Mouse (Mus musculus): Measurements from ENCODE around the gene Wdr90.
"Not testable (repeated sequence)": the region's sequence is repeated elsewhere in the genome, so short reads cannot be mapped to it uniquely, and the experiment has no call there.

The Wdr90 gene

DNA sequence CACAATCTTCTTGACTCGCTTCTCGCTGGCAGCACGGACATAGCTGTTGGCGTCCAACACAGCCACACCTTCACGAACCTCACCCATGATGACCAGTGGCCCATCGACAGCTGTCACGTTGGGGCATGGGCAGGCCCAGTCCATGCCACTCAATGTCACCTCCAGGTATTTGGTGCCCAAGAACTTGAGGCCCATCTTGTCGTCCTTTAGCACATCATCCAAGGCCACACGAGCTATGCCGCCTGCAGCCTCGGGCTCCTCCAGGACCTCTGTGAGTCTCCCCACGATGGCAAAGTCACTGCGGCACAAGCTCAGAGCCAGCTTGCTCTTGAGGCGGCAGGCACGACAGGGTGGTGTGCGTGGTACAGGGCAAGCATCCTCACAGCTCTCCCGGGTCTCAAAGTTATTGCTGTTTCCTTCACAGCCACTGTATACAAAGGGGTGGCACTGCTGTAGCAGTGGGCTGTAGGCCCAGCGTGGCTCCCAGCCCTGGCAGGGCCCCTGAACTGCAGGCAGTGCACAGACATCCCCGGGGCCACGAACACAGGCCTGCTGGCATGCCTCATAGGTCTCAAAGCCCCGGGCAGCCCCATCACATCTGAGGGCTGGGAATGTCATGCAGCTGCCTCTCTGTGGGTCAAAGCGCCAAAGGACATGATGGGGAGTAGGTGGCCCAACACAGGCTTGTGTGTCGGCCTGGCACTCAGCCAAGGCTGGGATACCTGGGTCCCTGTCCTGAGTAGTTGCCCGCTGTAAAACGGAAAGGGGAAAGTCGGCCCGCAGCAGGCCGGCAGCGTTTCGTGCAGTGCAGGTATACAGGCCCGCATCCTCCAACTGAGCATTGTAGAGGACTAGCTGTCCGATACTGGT, 16.7 kb upstream of the Wdr90 start:
- DNase-seq (ENCODE audit: inconsistent ontology term) = no peak

DNA sequence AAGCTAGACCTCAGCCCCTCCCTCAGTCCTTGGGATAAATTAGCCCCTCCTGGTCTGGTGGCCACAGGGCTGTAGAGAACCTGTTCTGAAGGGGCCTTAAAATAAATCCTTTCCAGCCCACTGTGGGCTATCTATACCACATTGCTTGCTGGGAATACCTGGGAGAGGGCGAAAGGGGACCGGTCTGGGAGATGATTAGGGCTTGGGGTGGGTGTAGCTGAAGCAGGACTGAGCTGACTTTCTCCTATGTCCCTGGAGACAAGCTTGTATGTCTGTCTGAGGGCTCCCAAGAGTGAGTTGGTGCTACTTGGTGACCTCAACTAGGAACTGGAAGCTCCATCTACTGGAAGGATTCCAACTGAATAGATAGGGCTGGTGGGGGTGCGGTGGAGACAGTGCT, 15.7 kb upstream of the Wdr90 start:
- no peak for DNase-seq (ENCODE audit: inconsistent ontology term)

DNA sequence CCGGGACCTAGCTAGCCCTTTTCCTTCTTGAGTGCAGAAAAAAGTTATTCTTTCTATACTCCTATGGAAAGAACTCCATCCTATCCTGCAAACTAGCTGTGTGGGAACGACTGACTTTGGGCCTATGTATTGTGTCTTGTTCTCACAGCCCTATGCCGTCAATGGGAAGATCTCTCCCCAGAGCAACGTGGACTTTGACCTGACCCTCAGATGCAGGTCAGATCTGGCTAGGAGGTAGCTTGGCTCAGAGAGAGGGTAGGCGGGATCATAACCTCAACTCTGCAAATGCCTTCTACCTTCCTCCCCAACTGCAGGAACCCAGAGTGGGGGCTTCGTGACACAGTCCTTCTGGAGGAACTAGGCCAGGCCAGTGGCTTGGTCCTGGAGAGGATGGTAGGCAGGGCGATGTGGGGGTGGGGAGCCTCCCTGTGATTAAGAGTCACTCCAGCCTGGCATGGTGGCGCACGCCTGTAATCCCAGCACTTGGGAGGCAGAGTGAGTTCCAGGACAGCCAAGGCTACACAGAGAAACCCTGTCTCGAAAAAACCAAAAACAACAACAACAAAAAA, 15.1 kb upstream of the Wdr90 start:
- DNase-seq (ENCODE audit: inconsistent ontology term) = no peak

DNA sequence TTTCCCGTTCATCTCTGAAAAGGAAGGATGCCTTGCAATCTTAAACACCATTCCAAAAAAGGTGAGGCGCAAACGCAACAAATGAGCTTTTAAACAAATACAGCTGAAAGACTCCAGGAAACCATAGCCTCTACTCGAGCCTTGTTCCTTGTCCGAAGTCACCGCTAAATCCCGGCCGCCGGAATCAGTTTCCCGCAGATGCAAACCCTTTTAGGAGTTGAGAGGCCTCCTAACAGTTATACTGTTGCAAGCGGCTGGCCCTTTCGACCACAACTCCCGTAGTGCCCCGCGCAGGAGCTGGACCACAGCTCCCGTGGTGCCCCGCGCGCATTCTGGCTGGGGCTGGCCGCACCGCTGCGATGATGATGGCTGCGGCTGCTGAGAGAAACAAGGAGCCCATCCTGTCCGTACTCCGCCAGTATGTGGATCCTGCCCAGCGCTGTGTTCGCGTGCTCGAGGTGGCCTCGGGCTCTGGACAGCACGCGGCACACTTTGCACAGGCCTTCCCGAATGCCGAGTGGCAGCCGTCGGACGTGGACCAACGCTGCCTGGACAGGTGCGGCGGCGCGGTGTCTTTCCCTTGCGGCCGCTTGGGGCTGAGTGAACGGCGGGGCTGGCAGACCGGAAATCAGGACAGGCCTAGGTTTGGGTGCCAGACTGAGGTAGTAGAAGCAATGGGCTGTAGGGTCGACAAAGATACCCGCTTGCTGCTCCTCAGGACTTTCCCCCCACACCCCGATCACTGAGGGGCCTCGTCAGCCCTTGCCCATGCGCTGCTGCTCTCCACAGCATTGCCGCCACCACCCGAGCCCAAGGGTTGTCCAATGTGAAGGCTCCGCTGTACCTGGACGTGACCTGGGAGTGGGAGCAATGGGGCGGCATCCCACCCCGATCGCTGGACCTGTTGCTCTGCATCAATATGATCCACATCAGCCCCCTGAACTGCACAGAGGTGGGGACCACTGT, 14.2 kb upstream of the Wdr90 start:
- peak; percentile 90 for DNase-seq (ENCODE audit: inconsistent ontology term)

DNA sequence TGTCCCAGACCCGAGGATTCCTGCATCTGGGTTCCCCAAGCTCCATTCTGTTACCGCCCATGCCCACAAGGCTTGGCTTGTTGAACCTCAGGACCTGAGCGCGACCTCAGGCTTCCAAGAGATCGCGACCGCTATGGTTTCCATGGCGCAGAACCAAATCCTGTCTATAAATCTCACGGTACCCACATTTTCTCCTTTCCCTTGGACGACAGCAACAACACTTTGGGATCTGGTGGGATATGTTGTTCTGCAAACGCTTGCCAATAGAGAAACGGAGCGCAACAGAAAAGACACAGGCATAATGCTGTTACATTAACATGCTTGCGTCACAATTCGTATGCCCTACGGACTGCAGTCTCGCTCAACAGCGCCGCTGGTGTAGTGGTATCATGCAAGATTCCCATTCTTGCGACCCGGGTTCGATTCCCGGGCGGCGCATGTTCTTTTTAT, 13.4 kb upstream of the Wdr90 start, which contains the start of gene Mettl26:
Mettl26 (plus strand) TSS at position 354 of the 450 bp plus-strand sequence.
- DNase-seq (ENCODE audit: inconsistent ontology term) = peak; percentile 90

DNA sequence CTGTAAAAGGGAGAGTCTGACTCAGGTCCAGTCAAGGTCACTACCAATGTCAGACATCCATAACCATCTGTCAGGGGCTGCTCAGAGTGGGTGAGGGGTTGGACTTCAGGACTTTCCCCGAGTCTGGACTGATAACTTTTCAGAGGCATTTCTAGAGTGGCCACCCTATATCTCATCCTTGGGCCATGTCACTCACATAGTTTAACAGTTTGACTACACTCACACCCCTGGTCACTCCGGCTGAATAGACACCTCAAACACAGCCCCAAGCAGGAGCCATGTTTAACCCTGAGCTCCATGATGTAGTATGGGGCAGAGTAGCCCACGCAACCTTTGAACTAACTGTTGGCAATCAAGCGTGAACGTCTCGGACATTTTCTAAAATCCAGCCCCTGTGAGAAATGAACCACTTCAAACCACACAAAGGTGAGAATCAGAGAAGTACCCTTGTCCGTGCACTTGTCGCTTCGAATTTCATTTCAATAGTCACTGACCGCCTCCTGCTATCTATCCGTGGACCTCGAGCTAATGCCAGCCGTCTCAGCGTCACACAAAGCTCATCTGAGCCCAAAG, 12.9 kb upstream of the Wdr90 start:
- DNase-seq (ENCODE audit: inconsistent ontology term) = no peak

DNA sequence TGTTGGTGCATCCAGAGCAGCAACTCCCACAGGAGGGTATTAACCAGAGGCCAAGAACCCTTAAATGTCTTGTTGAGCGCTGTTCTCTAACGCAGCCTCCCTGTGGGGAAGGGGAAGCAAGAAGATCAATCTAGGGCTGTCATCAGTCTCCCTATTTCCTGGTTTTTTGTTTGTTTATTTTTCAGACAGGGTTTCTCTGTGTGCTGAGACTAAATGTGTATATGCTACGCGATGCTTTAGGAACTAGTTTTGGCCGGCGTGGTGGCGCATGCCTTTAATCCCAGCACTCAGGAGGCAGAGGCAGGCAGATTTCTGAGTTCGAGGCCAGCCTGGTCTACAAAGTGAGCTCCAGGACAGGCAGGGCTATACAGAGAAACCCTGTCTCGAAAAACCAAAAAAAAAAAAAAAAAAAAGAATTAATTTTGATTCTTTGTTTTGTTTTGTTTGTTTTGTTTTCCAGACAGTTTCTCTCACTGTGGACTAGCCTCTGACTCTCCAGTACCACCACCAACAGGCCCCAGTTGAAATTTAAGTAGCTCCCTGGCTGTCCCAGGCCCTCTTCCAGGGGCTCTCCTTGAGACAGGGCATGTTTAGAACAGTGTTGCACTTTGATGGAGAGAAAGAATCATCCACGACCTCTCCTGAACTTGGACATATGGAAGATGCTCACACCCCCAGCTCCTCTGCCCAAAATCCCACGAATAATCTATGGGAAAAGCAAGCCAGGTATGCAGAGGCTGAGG, 12.3 kb upstream of the Wdr90 start:
- no peak for DNase-seq (ENCODE audit: inconsistent ontology term)

DNA sequence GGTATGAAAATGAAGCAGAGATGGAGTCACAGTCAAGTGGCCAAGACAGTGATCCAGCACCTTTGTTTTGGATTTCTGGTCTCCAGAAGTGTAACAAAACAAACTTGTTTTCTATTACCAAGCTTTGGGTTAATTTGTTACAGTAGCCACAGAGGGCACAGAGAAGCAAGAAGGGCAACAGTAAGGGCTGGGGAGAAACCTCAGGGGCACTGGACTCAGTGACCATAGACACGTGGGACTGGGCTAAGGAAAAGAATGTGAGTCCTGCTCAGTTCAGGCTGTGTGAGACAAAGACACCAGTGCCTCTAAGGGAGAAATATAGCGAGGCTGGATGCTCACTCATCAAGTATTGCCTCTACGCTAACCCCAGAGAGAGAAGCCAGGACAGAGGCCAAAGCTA, 11.4 kb upstream of the Wdr90 start:
- DNase-seq (ENCODE audit: inconsistent ontology term) = no peak

DNA sequence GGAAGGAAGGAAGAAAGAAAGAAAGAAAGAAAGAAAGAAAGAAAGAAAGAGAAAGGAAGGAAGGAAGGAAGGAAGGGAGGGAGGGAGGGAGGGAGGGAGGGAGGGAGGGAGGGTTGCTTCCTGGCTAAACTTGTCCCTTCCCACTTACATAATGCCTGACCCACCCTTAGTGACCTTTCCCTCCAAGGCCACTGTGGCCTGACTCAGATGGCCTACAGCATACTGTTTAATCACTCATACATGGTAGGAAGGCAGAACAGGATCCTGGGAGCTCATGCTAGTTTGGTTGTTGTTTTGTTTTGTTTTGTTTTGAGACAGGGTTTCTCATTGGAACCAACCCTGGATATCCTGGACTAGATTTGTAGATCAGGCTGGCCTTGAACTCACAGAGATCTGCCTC, 10.3 kb upstream of the Wdr90 start:
- not testable (repeated sequence) for DNase-seq (ENCODE audit: inconsistent ontology term)

DNA sequence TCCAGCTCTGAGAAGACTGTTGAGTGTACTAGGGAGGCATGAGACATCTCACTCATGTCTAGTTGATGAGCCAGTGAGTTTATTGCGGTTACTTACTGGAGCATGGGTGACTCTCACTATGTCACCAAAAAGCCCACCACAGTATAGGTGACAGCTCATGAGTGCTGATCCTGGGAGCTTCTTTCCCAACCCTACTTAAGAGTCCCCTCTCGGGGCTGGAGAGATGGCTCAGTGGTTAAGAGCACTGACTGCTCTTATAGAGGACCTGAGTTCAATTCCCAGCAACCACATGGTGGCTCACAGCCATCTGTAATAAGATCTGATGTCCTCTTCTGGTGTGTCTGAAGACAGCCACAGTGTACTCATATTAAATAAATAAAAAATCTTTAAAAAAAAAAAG, 8.7 kb upstream of the Wdr90 start:
- no peak for DNase-seq (ENCODE audit: inconsistent ontology term)

DNA sequence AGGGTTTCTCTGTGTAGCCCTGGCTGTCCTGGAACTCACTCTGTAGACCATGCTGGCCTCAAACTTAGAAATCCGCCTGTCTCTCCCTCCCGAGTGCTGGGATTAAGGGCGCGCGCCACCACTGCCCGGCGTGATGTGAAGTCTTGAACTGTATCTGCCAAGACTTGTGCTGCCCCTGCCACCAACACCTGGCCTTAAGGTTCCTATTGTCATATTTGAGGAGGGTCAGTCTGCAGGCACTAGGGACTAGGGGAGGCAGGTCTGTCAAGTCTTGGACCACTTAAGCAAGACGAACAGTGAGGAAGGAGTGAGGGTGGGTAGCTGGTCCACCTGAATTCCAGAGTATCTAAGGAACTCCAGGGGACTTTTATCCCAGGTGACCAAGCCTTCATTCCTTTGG, 8.2 kb upstream of the Wdr90 start:
- no peak for DNase-seq (ENCODE audit: inconsistent ontology term)

DNA sequence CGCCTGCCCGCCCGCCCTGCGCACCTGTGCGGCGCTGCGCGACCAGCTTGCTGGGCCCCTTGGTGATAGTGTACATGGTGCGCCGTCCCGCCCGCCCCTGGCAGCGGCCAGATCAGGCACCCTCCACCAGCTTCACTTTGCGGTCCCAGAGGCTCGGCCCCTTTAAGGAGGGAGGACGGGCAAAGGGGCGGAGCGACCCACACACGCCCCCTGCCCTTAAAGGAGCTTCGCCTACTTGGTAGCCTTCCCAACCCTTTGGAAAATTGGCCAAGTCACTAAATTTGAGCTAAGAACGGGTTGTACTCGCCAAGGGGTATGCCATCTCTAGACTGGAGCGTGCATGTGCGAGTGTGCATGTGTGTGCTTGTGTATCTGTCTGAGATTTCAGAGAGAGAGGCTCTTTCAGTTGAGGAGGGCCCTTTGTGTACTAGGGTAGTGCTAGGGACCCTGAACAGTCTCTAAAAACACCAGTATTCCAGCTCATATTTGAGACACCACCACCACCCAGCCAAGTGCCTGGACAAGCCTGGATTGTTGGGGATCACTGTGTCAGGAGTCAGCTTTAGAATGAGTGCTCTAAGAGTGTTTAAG, 7.4 kb upstream of the Wdr90 start, which contains the start of gene Mcrip2:
Mcrip2 (minus strand) TSS at position 164 of the 591 bp plus-strand sequence.
- peak; percentile 83 for DNase-seq (ENCODE audit: inconsistent ontology term)

DNA sequence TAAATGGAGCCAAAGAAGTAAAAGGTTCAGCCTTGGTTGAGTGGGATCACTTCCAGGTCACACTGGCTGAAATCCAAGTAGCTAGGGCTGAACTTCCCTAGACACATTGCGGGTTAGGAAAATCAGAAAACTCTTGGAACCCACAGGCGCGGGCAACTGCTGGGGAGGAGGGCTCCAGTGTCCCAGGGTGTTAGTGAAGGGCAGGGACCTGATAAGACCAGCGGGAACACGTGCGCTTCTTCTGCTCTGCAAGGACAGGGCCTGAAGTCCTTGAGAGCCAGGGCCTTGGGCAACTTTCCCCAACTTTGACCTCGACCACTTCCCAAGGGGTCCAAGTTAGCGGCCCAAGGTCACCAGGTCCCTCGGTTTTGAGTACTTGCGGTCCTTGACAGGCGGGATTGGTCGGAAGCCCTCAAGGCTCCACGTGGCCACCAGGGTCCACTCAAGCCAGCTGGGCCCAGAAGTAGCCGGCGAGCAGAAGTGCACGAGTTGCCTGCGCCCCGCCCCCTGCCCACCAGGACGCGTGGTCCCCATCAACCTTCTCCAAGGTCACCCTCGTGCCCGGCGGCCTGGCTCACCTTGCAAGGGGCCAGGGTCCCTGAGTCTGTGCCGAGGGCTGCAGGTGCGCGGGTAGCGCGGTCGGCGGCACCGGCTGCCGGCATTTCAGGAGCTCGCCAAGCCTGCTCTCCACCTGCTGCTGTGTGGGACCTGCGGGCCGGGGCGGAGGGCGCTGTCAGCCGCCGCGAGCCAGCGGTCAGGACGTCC, 6.7 kb upstream of the Wdr90 start:
- peak; percentile 60 for DNase-seq (ENCODE audit: inconsistent ontology term)

DNA sequence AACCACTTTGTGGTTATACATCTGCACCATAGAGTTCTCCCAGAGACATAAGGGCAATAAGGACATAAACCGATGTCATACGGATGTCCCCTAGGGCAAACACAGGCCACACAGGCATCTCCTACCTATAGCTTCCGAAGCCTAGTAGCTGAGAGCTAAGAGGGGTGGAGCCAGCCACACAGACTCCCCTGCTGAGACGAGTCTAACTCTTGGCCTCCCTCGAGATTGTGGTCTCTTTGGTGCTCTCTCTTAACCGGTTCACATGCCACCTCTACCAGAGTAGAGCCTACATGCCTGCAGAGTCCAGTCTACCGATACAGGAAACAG, 6.2 kb upstream of the Wdr90 start:
- no peak for DNase-seq (ENCODE audit: inconsistent ontology term)

DNA sequence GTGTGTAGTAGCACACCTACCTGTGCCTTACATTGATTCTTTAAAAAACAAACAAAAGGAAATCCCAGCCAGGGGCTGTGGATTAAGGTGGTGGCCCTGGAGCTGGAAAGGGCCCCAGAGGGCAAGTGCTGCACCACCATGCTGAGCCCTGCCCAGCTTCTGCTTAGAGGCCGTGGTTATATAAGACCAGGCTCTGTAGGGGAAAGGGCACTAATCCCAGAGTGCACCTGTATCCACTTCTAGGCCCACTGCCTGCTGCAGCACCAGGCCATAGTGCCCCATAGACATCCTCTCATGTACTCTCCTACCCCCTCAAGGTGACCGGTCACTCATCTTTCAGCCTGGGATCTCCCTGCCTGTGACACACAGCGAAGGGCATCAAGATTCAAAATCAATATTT, 4.9 kb upstream of the Wdr90 start:
- DNase-seq (ENCODE audit: inconsistent ontology term) = no peak

DNA sequence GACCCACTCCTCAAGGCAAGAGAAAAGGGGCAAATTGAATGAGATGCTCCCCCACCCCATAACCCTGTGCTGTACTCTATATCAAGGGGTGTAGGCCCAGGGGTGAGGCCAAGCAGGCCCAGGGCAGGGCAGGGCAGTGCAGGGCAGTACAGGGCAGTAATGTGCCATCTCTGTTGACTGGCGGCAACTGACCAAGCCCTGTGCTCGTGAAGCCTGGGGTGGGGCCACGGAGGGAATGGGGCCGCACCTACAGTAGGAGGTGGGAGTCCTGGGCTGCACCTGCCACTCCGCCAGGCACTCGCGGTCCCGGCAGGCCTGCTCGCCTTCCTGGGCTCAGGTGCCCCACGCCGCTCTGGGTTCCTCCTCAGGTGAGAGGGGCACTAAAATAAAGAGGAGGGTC, 4.0 kb upstream of the Wdr90 start:
- no peak for DNase-seq (ENCODE audit: inconsistent ontology term)

DNA sequence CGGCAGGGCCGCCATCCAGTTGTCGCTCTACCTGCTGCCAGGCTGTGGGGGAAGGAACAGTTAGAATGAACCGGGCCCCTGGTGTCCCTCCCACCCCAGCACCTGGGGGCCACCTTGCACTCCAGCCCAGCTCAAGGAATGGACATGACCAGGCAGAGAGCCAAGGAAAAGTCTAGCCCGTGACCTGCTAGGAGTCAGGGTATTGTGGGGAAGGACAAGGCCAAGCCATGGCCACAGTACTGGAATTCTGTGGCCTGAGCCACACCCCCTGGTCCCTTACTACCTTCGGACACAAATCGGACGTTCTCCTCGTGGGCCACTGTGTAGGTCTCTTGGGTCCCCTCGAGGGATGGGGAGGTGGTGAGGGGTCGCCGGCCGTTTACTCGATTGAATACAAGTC, 3.0 kb upstream of the Wdr90 start:
- DNase-seq (ENCODE audit: inconsistent ontology term) = no peak

DNA sequence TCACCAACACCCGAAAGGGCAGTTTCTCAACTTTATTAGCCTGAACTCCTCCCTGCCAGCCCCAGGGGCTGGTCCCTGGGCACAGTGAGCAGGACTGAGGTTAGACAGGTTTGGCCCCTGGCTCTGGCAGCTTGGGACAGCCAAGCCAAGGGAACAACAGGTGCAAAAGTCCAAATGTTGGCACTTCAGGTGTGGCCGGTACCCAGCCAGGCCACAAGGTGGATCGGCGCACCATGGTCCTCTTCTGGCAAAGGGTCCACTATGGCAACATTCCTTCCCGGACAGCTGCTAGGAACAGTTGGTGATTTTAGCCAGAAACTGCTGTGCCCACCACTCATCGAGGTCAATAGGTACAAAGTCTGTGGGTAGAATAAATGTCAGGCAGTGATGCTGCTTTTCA, 2.4 kb upstream of the Wdr90 start:
- DNase-seq (ENCODE audit: inconsistent ontology term) = no peak

DNA sequence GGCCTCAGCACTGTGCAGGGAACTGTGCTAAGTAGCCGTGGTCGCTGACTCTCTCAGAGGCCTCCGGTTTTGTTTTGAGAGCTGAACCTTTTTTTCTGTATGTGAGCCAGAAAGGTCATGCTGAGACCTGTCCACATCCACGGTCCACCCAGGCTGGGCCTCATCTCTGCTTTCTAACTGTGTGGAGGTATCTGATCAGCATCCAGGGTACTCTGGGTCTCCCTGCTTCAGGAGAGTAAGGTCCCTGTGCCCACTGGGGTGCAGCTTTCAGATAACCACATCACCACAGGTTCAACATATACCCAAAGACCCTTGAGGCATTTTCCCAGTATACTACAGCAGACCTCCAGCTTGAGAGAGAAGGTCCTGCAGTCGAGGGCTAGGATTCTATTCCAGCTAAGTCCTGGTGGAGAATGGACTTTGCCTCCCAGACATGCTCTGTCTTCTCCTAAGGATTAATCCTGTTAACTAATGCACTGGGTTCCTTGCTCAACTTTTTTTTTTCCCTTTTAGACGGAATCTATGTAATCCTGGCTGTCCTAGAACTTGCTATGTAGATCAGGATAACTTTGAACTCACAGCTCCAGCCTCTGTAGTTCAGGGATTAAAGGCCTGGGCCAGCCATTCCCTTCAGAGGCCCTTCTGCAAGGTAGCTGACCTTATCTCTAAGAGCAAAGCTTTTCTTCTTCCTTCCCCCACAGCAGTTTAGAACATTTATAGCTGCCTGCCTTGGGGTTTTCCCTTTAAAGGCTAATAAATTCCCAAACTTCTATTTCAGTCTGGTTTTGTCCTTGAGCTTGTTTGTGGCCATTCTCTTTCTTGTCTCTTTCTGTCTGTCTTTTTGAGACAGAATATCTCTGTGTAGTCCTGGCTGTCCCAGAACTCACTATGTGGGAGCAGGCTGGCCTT, 657 bp upstream of the Wdr90 start:
- DNase-seq (ENCODE audit: inconsistent ontology term) = no peak
